21 mouse cellular contexts compared by ENCODE assay signal in genomic region chr14:59052421-59052820, GRCm38 (mm10).
DNase-seq lines count a peak whose midpoint lies in the region; ATAC-seq and TF ChIP-seq lines count a peak whose summit lies in the region.
"Had no signal": no experiment of that assay in that cellular context is flagged by ENCODE, and none has a peak within 500 bp of the region (broad histone marks: within the 10 kb centered on the region; RNA-seq: fewer than 3 reads in every experiment).

No protein-coding gene starts in this region.

- no peak for TF ChIP-seq CTCF in CH12.LX (conservative IDR thresholded peaks at IDR 0.05 in 1 of 2, IDR thresholded peaks at IDR 0.05 in 1 of 2; ENCODE audit: low read depth in 2 of 2, low read length in 2 of 2)
- no peak for TF ChIP-seq CTCF in embryonic fibroblast, embryonic 13.5 days (IDR thresholded peaks at IDR 0.05; ENCODE audit: borderline replicate concordance, insufficient read depth, low read length)

- no peak overlapping the region for H3K9ac ChIP-seq in intestine, embryonic 14.5 days (ENCODE audit: low read length)
- no peak overlapping the region for H3K9ac ChIP-seq in intestine, embryonic 16.5 days (ENCODE audit: low read depth, low read length)
- H3K9ac ChIP-seq in CH12.LX (ENCODE audit: insufficient read depth, low read depth): peak overlapping the region; percentile 55

- H3K4me2 ChIP-seq in intestine, embryonic 14.5 days (ENCODE audit: low read length): no peak overlapping the region
- no peak overlapping the region for H3K4me2 ChIP-seq in intestine, embryonic 16.5 days (ENCODE audit: low read depth, low read length)
- H3K4me2 ChIP-seq in CH12.LX (ENCODE audit: insufficient read depth, low read depth, poor library complexity, severe bottlenecking): peak overlapping the region; percentile 21; the same call in 1 of the 2 replicates

- TF ChIP-seq POLR2A in CH12.LX (IDR thresholded peaks at IDR 0.05; ENCODE audit: low read depth, low read length): no peak
- TF ChIP-seq POLR2A in embryonic fibroblast, embryonic 13.5 days (IDR thresholded peaks at IDR 0.05; ENCODE audit: low read depth, low read length): no peak

- H3K9me3 ChIP-seq in intestine, embryonic 14.5 days (ENCODE audit: control insufficient read depth, low read length): no peaks in the 10 kb centered on the region
- H3K9me3 ChIP-seq in intestine, embryonic 16.5 days (ENCODE audit: control insufficient read depth, low read length): no peaks in the 10 kb centered on the region
- H3K9me3 ChIP-seq in CH12.LX (replicated peaks; ENCODE audit: low read length): peaks cover 5% of the 10 kb centered on the region

- no peaks in the 10 kb centered on the region for H3K36me3 ChIP-seq in intestine, embryonic 14.5 days (ENCODE audit: control insufficient read depth, insufficient read depth, low read length)
- H3K36me3 ChIP-seq in intestine, embryonic 16.5 days (ENCODE audit: control insufficient read depth, insufficient read depth, low read length): no peaks in the 10 kb centered on the region
- no peaks in the 10 kb centered on the region for H3K36me3 ChIP-seq in CH12.LX (replicated peaks in 1 of 2; ENCODE audit: control insufficient read depth in 1 of 2, insufficient read depth in 1 of 2, low read length in 1 of 2)
- H3K36me3 ChIP-seq: G1E had no signal

- no peak overlapping the region for H3K4me3 ChIP-seq in intestine, embryonic 14.5 days (ENCODE audit: low read depth, low read length)
- no peak overlapping the region for H3K4me3 ChIP-seq in intestine, embryonic 16.5 days (ENCODE audit: low read length)
- no peak overlapping the region for H3K4me3 ChIP-seq in CH12.LX (replicated peaks in 1 of 3; ENCODE audit: low read depth in 2 of 3, low read length in 2 of 3, poor library complexity in 1 of 3)
- H3K4me3 ChIP-seq in embryonic fibroblast, embryonic 13.5 days (ENCODE audit: insufficient read depth, low read length): no peak overlapping the region

- no peak overlapping the region for H3K27ac ChIP-seq in intestine, embryonic 14.5 days (ENCODE audit: low read depth)
- no peak overlapping the region for H3K27ac ChIP-seq in intestine, embryonic 16.5 days (ENCODE audit: low read length)
- peak overlapping the region; percentile 34; the same call in 1 of the 2 replicates for H3K27ac ChIP-seq in CH12.LX (ENCODE audit: insufficient read depth, low read depth)
- H3K27ac ChIP-seq in embryonic fibroblast, embryonic 13.5 days (ENCODE audit: insufficient read depth, low read length): 0 out of 2 replicates have a peak overlapping the region, but pooled peaks have one; percentile 35

- no peaks in the 10 kb centered on the region for H3K4me1 ChIP-seq in intestine, embryonic 14.5 days (replicated peaks; ENCODE audit: control insufficient read depth, insufficient read depth, low read length)
- no peaks in the 10 kb centered on the region for H3K4me1 ChIP-seq in intestine, embryonic 16.5 days (ENCODE audit: control insufficient read depth, insufficient read depth, low read length)
- peaks cover 21 to 57% of the 10 kb centered on the region in 2 experiments for H3K4me1 ChIP-seq in CH12.LX (ENCODE audit: control insufficient read depth in 1 of 2, insufficient read depth in 2 of 2)
- H3K4me1 ChIP-seq in embryonic fibroblast, embryonic 13.5 days (ENCODE audit: control insufficient read depth, insufficient read depth, low read length): peaks cover 5% of the 10 kb centered on the region; the same call in 1 of the 2 replicates

- DNase-seq in intestine, embryonic 14.5 days (ENCODE audit: low spot score): peak; percentile 4
- no peak for DNase-seq in CH12.LX (ENCODE audit: extremely low read depth)
- DNase-seq in testis, postnatal 10 days (ENCODE audit: low spot score): no peak
- no peak for DNase-seq in left cerebral cortex, adult 18-20 months (ENCODE audit: low spot score in 2 of 2)
- DNase-seq: adrenal gland, adult 2 months; adrenal gland, adult 8-10 months; adrenal gland, postnatal 10 days; adrenal gland, postnatal 14 days; adrenal gland, postnatal 25 days; adrenal gland, postnatal 36 days; B cell, adult 2 months; cerebellum, adult 11 months; cerebellum, adult 11-12 months; cerebellum, adult 18-20 months; cerebellum, adult 2 months had no signal

- 0 out of 2 replicates have a peak, but pooled peaks have one; percentile 11 for TF ChIP-seq EP300 in CH12.LX (IDR thresholded peaks at IDR 0.05; ENCODE audit: low read length)

- WGBS in intestine, embryonic 14.5 days: 70% methylated on average over 3 of the region's 3 CpGs
- 65% methylated on average over 3 of the region's 3 CpGs for WGBS in intestine, embryonic 16.5 days

- H3K27me3 ChIP-seq in intestine, embryonic 14.5 days (replicated peaks; ENCODE audit: control insufficient read depth, insufficient read depth, low read length): no peaks in the 10 kb centered on the region
- no peaks in the 10 kb centered on the region for H3K27me3 ChIP-seq in intestine, embryonic 16.5 days (replicated peaks; ENCODE audit: control insufficient read depth, insufficient read depth, low read length)
- H3K27me3 ChIP-seq in CH12.LX (replicated peaks): no peaks in the 10 kb centered on the region
- H3K27me3 ChIP-seq: Patski had no signal

- no peak for ATAC-seq in intestine, embryonic 14.5 days (replicated peaks; ENCODE audit: low FRiP score, low TSS enrichment, low read depth)
- no peak for ATAC-seq in intestine, embryonic 16.5 days
- ATAC-seq: activated CD4-positive, CD25-positive, alpha-beta regulatory T cell, adult 4 months; CD4-positive, CD25-positive, alpha-beta regulatory T cell, adult 4 months; Patski had no signal

- H3K79me2 ChIP-seq in CH12.LX (replicated peaks; ENCODE audit: control insufficient read depth, extremely low read depth, insufficient read depth, poor library complexity, severe bottlenecking): no peaks in the 10 kb centered on the region

- dilution Hi-C loops in CH12.LX (cut with MboI; ENCODE audit: extremely low pct_ligation_motif_present, extremely low pct_unique_long_range_greater_than_20kb, low sequenced_read_pairs): no loop called here

- TF ChIP-seq RAD21 in CH12.LX (IDR thresholded peaks at IDR 0.05; ENCODE audit: low read depth, low read length): no peak

- in situ Hi-C loops in CH12.LX (cut with MboI; ENCODE audit: low pct_ligation_motif_present, low pct_unique_long_range_greater_than_20kb, low sequenced_read_pairs): no loop called here

TF ChIP-seq in CH12.LX, 34 proteins besides CTCF, POLR2A, EP300 and RAD21:
- 0 out of 2 replicates have a peak, but pooled peaks have one; percentile 29 for TF ChIP-seq SIN3A (IDR thresholded peaks at IDR 0.05; ENCODE audit: low read length)
- TF ChIP-seq IRF4 (IDR thresholded peaks at IDR 0.05; ENCODE audit: low read depth, low read length): 0 out of 2 replicates have a peak, but pooled peaks have one; percentile 4
- TF ChIP-seq ZNF384 (IDR thresholded peaks at IDR 0.05; ENCODE audit: low read depth, low read length): peak; percentile 95
- TF ChIP-seq HCFC1 (IDR thresholded peaks at IDR 0.05; ENCODE audit: low read depth, low read length): no peak
- TF ChIP-seq ZC3H11A (IDR thresholded peaks at IDR 0.05; ENCODE audit: low read depth, low read length): no peak
- peak; percentile 58 for TF ChIP-seq CHD2 (IDR thresholded peaks at IDR 0.05; ENCODE audit: low read length)
TF ChIP-seq in CH12.LX: peak in this region for 4.

Comparison
In these comparisons a context has a peak if more than half of its experiments do, and no peak if none do; other contexts are left out.
1. H3K27ac ChIP-seq: peak in CH12.LX (single experiment) and embryonic fibroblast, embryonic 13.5 days (single experiment); none in intestine, embryonic 14.5 days (single experiment) and intestine, embryonic 16.5 days (single experiment).